In the genomic region with DNA sequence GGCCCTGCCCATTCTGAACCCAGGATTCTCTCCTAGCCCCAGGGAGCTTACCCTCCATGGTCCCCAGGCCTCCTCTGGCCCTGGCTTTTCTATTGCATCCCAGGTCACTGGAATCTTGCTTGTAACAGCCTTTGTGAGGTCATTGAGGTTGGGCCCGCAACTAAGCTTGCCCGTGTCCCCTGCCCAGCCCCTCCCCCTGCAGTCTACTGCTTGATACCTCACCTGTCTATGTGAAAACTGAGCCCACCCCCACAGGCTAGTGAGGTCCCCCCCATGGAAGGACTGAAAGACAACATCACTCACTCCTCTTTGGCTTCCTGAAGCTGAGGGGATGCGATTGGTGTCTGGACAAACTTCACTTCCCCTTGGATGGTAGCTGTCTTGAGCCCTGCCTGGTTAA, we compare ENCODE assay signal across 22 mouse cellular contexts. TPM values are rescaled to one million over a fixed set of nuclear protein-coding genes. Genes with fewer than 3 reads are reported as not detected.
DNase-seq lines count a peak whose midpoint lies in the region; TF ChIP-seq lines count a peak whose summit lies in the region.
"Had no signal": no experiment of that assay in that cellular context is flagged by ENCODE, and none has a peak within 500 bp of the region (broad histone marks: within the 10 kb centered on the region; RNA-seq: fewer than 3 reads in every experiment).

A gene (minus strand): TSS at position 101 of the 400 bp plus-strand sequence.

- no peaks in the 10 kb centered on the region for H3K27me3 ChIP-seq in testis, adult 2 months (ENCODE audit: control insufficient read depth, insufficient read depth, low read length)
- H3K27me3 ChIP-seq: CH12.LX, Patski had no signal

- H3K4me1 ChIP-seq in testis, adult 2 months (ENCODE audit: control insufficient read depth, insufficient read depth, low read length): no peaks in the 10 kb centered on the region

- no peaks in the 10 kb centered on the region for H3K36me3 ChIP-seq in testis, adult 2 months (ENCODE audit: control insufficient read depth, insufficient read depth, low read length)
- H3K36me3 ChIP-seq: G1E had no signal

- TF ChIP-seq POLR2A in testis, adult 2 months (IDR thresholded peaks at IDR 0.05; ENCODE audit: control insufficient read depth, low read depth, low read length): peak; percentile 77; the same call in 1 of the 2 replicates

- TF ChIP-seq CTCF in testis, adult 2 months (IDR thresholded peaks at IDR 0.05; ENCODE audit: control insufficient read depth, insufficient read depth, insufficient replicate concordance, low read depth, low read length): no peak

- H3K27ac ChIP-seq in testis, adult 2 months (ENCODE audit: control insufficient read depth, insufficient read depth, low read depth, low read length): no peak within 1 kb of the TSS

- H3K4me3 ChIP-seq in testis, adult 2 months (ENCODE audit: control insufficient read depth, low read depth, low read length): peak within 1 kb of the TSS; percentile 87

- DNase-seq in cerebellum, adult 9-11 months: peak; percentile 16
- no peak for DNase-seq in cerebellum, postnatal 4 days (ENCODE audit: low spot score in 2 of 2)
- DNase-seq in testis, postnatal 14 days (ENCODE audit: low spot score): no peak
- DNase-seq in urinary bladder, adult 2 months (ENCODE audit: low spot score): peak; percentile 15
- DNase-seq in urinary bladder, postnatal 4 days (ENCODE audit: low spot score in 2 of 2): no peak
- DNase-seq in testis, postnatal 10 days (ENCODE audit: low spot score): peak; percentile 38
- no peak for DNase-seq in retina, postnatal 1 day
- DNase-seq: adrenal gland, adult 2 months; adrenal gland, adult 8-10 months; adrenal gland, postnatal 10 days; adrenal gland, postnatal 14 days; adrenal gland, postnatal 25 days; adrenal gland, postnatal 36 days; B cell, adult 2 months; cerebellum, adult 11 months; cerebellum, adult 11-12 months had no signal

RNA-seq across cellular contexts. Expression of the gene that starts here (rescaled TPM):
- polyA plus RNA-seq in testis, adult 2 months (2012; rRNA removed): 451 and 466 TPM in 2 replicates
- polyA plus RNA-seq in urinary bladder, adult 2 months (2012; rRNA removed): 1.3 and 3.3 TPM in 2 replicates
- polyA plus RNA-seq: activated CD4-positive, CD25-positive, alpha-beta regulatory T cell, adult 4 months; CD4-positive, CD25-positive, alpha-beta regulatory T cell, adult 4 months; G1E had no signal

Comparison
In these comparisons a context has a peak if more than half of its experiments do, and no peak if none do; other contexts are left out.
1. RNA of the gene that starts here (polyA plus RNA-seq): 451 to 466 TPM in testis, adult 2 months; 1.3 to 3.3 TPM in urinary bladder, adult 2 months; every median in the first group is over 100 times any median in the second.
2. DNase-seq: peak in cerebellum, adult 9-11 months (single experiment), urinary bladder, adult 2 months (single experiment) and testis, postnatal 10 days (single experiment); none in cerebellum, postnatal 4 days (0 of 2), testis, postnatal 14 days (single experiment), urinary bladder, postnatal 4 days (0 of 2) and retina, postnatal 1 day (single experiment).